Mouse (Mus musculus): ENCODE measurements around the gene Vmn1r48.
"Not testable (repeated sequence)": the region's sequence is repeated elsewhere in the genome, so short reads cannot be mapped to it uniquely, and the experiment has no call there.

Gene Vmn1r48

DNA sequence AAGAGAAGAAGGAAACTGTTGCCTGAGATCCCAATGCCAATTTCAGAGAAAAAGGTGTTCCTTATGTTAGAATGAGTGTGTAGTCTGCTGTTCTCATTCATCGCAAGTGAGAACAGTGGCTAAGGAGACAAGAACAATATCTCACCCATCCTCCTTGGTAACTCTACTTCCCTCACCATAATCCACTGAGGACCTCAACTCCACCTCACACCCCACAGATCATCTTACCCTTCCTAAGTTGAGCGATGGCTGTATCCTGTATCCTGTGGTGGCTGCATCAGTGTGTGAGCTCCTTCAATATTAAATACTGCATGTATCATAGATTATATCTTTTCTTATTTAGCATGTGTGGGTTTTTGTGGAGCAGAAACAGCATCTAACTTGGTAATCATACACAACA lies at the start of gene Vmn1r48:
Gene Vmn1r48, minus strand, starts transcription at position 101 of the 400 bp plus-strand sequence.
- DNase-seq, result not testable (repeated sequence)

DNA sequence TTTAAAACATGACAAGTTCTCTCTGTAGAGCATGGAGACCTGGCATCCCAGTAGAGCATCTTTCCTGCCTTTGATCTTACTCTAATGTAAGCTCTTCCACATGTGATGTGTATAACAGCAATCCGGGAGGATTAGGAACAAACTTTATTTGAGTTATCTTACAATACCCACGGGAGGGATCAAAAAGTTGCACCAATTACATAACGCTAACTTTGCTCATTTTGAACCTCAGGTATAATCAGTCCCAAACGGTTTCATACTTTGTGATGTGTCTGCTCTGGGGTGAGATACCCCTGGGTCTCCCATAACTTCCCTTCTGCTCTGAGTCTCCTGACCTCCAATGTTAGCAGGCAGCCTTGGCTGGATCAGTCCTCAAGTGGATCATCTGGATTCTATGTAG lies 41.8 kb upstream of the Vmn1r48 start, which contains the start of gene Vmn1r49:
Gene Vmn1r49, minus strand, starts transcription at position 101 of the 400 bp plus-strand sequence.
- no peak for DNase-seq

DNA sequence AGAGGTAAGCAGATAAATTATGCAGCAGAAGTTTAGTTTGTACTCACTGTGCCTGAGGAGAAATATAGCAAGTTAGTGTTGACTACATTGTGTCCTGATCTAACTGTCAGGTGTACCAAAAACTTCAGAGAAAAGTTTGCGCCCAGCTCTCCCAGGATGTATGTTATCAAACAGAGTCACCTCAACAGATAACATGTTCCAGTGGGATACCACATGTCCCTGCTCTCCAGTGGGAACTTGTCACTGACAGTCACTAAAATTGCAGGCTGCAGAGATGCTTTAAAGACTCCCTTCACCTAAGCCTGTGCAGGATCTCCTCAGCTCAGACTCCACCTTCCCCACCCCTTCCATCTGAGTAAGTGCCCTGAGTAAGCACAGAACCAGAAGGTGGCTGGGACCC lies 20.8 kb downstream of the Vmn1r48 start, which contains the start of gene Vmn1r47:
Gene Vmn1r47, plus strand, starts transcription at position 301 of the 400 bp plus-strand sequence.
- not testable (repeated sequence) for DNase-seq

DNA sequence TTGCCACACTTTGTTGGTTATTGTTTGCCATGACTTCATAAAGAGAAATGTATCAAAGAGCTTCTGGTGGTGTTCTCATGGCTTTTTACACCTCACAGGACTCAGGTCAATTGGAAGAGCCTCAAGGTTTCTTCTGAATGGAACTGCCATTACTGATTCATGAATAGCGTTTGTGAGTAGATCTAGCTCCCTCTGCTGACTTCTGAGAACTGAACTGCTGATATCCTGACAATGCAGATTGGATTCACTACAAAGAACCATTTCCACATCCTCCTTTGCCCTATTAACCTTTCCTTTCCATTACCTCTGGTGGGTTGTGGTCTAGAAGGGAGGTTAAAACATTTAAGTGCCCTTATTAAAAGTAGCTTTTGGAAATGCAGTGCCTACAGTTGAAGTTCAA lies 50.7 kb downstream of the Vmn1r48 start:
- DNase-seq, result no peak
